Mouse (Mus musculus) spleen, adult 2 months (tissue): ENCODE results near the gene Gnai3.

Experiments
- CTCF ChIP-seq: fragments of 200-500 bp; IDR thresholded peaks from 2 replicates; pipeline ENCODE4 v1.5.1; 2011; ENCODE audit warnings: mild to moderate bottlenecking, inconsistent platforms; ENCODE audit not compliant: insufficient read depth, insufficient read length, insufficient replicate concordance; ENCODE audit errors: extremely low read depth
- POLR2A ChIP-seq: fragments of 200-500 bp; IDR thresholded peaks from 2 replicates; pipeline ENCODE4 v1.6.1; 2011; ENCODE audit warnings: low read depth, low read length, inconsistent platforms

DNA sequence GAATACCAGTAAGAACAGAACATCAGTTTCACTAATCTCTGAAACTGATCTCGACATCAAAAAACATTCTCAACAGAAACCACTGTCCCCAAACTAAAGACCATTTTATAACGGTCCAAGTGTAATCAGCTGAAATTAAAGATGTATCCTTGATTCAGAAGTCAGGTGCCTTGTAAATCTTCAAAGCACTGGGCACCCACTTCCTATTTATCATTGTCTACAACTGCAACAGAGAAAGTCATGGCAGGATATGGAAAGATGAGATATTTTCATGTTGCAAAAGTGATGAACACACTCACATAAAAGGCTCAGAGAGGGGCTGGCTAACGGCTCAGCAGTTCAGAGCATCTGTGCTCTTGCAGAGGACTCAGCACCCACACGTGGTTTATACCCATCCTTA lies 5.2 kb downstream of the Gnai3 start:
- TF ChIP-seq POLR2A, result no peak
- TF ChIP-seq CTCF, result no peak
